Mouse (Mus musculus) ES-Bruce4 (cell line): ENCODE results near the gene Gm5485.

ENCODE experiments used
- CTCF ChIP-seq: IDR thresholded peaks from one replicate; pipeline ENCODE4 v1.8.1; 2011; ENCODE audit warnings: low read depth, low read length
- EP300 ChIP-seq: IDR thresholded peaks from 2 replicates; pipeline ENCODE4 v1.6.1; 2011; ENCODE audit warnings: low read depth, low read length; ENCODE audit not compliant: insufficient read depth
- POLR2A ChIP-seq: IDR thresholded peaks from one replicate; pipeline ENCODE4 v1.8.1; 2011; ENCODE audit warnings: low read length; ENCODE audit not compliant: insufficient read depth

DNA sequence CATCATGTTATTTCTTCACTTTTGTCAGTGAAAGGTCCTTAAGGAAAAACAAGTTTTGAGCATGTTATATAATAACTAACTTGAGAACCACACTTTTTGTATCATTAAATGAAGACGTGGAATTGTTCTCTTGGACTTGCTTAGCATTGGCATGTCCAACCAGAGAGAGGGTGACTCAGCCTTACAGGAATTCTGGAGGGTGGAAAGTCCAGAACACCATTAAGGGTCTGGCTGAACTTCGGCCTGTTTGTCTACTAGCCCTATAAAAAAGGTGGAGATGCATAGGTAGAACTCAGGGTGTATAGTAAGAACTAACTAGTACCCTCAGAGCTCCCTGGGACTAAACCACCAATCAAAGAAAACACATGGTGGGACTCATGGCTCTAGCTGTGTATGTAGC lies 16.9 kb downstream of the Gm5485 start:
- no peak for TF ChIP-seq CTCF
- TF ChIP-seq EP300, result no peak
- TF ChIP-seq POLR2A, result no peak
